Mouse (Mus musculus): Measurements from ENCODE around the gene Srcin1. TPM values are rescaled to one million over a fixed set of nuclear protein-coding genes. Genes with fewer than 3 reads are reported as not detected.

The Srcin1 gene
- polyA plus RNA-seq, 1 experiment from 2014 or later: 6.7 TPM

- Histone ChIP-seq H3K27me3 (peaks cover 27% of the 10 kb centered on the region), H3K9me3 (replicated peaks) (no peaks in the 10 kb centered on the region), H3K4me3 (no peak overlapping the region), H3K36me3 (no peaks in the 10 kb centered on the region), H3K27ac (no peak overlapping the region), H3K4me2 (replicated peaks) (no peak overlapping the region; the same call in 1 of the 2 replicates), H3K9ac (peak overlapping the region; percentile 46), H3K4me1 (peaks cover 89% of the 10 kb centered on the region)
- WGBS: 4% methylated on average over 13 of the region's 13 CpGs
- no peak for ATAC-seq (ENCODE audit: low FRiP score)
Observed at GRCm38 (mm10) chr11:97566551-97566950, 9.4 kb downstream of the Srcin1 start.

DNA sequence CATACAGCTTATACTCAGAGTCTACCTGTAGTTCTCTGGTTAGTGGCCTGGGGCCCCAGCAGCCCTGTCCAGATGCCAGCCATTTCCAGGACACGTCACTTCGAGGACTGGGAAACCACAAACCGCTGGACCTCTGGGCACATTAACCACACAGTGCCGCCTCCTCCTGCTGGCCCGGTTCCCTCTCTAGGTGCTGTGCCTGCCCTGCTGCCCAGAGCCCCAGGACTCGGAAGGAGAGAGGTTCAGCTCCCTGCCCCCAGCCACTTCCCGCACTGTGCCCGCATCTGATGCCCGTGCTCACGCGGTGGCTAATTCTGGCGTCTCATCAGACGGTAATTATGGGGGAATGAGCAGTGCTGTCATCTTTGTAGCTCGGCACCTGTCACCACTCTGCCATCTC is 12.3 kb downstream of the Srcin1 start:
- Histone ChIP-seq H3K4me3 (no peak overlapping the region), H3K27me3 (peaks cover 23% of the 10 kb centered on the region), H3K4me2 (replicated peaks) (no peak overlapping the region; the same call in 1 of the 2 replicates), H3K9ac (no peak overlapping the region), H3K27ac (peak overlapping the region; percentile 69), H3K9me3 (replicated peaks) (no peaks in the 10 kb centered on the region), H3K36me3 (no peaks in the 10 kb centered on the region), H3K4me1 (peaks cover 87% of the 10 kb centered on the region)
- WGBS: 42% methylated on average over 13 of the region's 14 CpGs
- no peak for ATAC-seq (ENCODE audit: low FRiP score)

GRCm38 (mm10) chr11:97562536-97562935 is 13.4 kb downstream of the Srcin1 start:
- H3K4me2 ChIP-seq (replicated peaks): no peak overlapping the region
- no peak overlapping the region for H3K9ac ChIP-seq
- H3K4me3 ChIP-seq: no peak overlapping the region
- H3K4me1 ChIP-seq: peaks cover 88% of the 10 kb centered on the region
- no peak overlapping the region for H3K27ac ChIP-seq
- H3K9me3 ChIP-seq (replicated peaks): no peaks in the 10 kb centered on the region
- ATAC-seq (ENCODE audit: low FRiP score): no peak
- H3K36me3 ChIP-seq: no peaks in the 10 kb centered on the region
- peaks cover 20% of the 10 kb centered on the region for H3K27me3 ChIP-seq
- 68% methylated on average over 3 of the region's 3 CpGs for WGBS

DNA sequence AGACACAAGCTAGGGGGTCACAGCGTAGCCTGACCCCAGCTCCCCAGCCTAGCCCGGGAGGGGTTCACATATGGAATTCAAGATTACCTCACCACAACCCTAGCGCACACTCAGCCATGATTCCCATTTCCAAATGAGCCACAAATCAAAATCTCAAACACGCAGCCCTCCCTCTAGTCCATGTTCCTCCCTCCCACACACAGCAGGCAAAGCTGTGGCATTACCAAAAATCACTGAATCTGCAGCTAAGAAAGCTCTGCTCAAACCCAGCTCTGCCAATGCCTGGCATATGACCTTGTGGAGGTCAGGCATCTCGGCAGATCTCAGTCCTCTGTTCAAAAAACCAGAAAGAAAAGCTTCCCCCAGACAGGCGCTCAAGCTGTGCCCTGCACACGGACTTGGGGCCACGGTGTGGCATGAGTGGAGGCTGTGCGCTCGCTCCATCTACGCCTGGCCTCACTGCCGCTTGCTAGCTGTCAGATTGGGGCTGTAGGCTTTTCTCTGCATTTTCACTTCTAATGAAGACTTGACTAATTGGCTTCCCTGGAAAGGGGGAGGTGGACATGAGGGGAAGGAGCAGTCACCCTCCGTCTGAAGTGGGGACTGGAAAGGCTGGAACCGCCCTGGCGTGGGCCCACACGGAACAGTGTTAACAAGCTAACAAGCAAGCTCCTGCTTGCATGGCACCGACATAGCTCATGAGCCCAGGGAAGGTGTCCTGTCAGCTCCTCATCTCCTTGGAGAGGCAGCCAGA is 15.6 kb downstream of the Srcin1 start:
- Histone ChIP-seq H3K9ac (no peak overlapping the region), H3K36me3 (no peaks in the 10 kb centered on the region), H3K27ac (no peak overlapping the region), H3K27me3 (peaks cover 9% of the 10 kb centered on the region), H3K4me2 (replicated peaks) (no peak overlapping the region), H3K9me3 (replicated peaks) (no peaks in the 10 kb centered on the region), H3K4me1 (peaks cover 85% of the 10 kb centered on the region), H3K4me3 (no peak overlapping the region)
- no peak for ATAC-seq (ENCODE audit: low FRiP score)
- WGBS: 39% methylated on average over 17 of the region's 17 CpGs

- 32% methylated on average over 4 of the region's 4 CpGs for WGBS
- Histone ChIP-seq H3K9ac (no peak overlapping the region; the same call in 1 of the 2 replicates), H3K27me3 (peaks cover 9% of the 10 kb centered on the region), H3K4me3 (no peak overlapping the region), H3K9me3 (replicated peaks) (no peaks in the 10 kb centered on the region), H3K27ac (no peak overlapping the region), H3K36me3 (no peaks in the 10 kb centered on the region), H3K4me2 (replicated peaks) (no peak overlapping the region; the same call in 1 of the 2 replicates), H3K4me1 (peaks cover 77% of the 10 kb centered on the region)
- no peak for ATAC-seq (ENCODE audit: low FRiP score)
Observed at GRCm38 (mm10) chr11:97559549-97559948, 16.4 kb downstream of the Srcin1 start.

- H3K9me3 ChIP-seq (replicated peaks): no peaks in the 10 kb centered on the region
- H3K27ac ChIP-seq: no peak overlapping the region
- peaks cover 19% of the 10 kb centered on the region for H3K27me3 ChIP-seq
- H3K4me2 ChIP-seq (replicated peaks): no peak overlapping the region
- H3K4me1 ChIP-seq: peaks cover 65% of the 10 kb centered on the region
- ATAC-seq (ENCODE audit: low FRiP score): no peak
- WGBS: 53% methylated on average over 4 of the region's 4 CpGs
- no peak overlapping the region for H3K9ac ChIP-seq
- H3K36me3 ChIP-seq: no peaks in the 10 kb centered on the region
- no peak overlapping the region for H3K4me3 ChIP-seq
Observed at GRCm38 (mm10) chr11:97557885-97558284, 18.1 kb downstream of the Srcin1 start.

- Histone ChIP-seq H3K9ac (no peak overlapping the region), H3K36me3 (no peaks in the 10 kb centered on the region), H3K4me1 (peaks cover 72% of the 10 kb centered on the region), H3K4me2 (replicated peaks) (no peak overlapping the region), H3K9me3 (replicated peaks) (no peaks in the 10 kb centered on the region), H3K4me3 (no peak overlapping the region), H3K27me3 (peaks cover 26% of the 10 kb centered on the region), H3K27ac (0 out of 2 replicates have a peak overlapping the region, but pooled peaks have one; percentile 36)
- 17% methylated on average over 7 of the region's 7 CpGs for WGBS
- ATAC-seq (ENCODE audit: low FRiP score): no peak
Observed at GRCm38 (mm10) chr11:97556569-97557408, 19.2 kb downstream of the Srcin1 start.

GRCm38 (mm10) chr11:97555144-97555543 is 20.8 kb downstream of the Srcin1 start:
- H3K4me3 ChIP-seq: no peak overlapping the region
- no peaks in the 10 kb centered on the region for H3K9me3 ChIP-seq (replicated peaks)
- peaks cover 65% of the 10 kb centered on the region for H3K4me1 ChIP-seq
- no peaks in the 10 kb centered on the region for H3K36me3 ChIP-seq
- ATAC-seq (ENCODE audit: low FRiP score): no peak
- no peak overlapping the region for H3K9ac ChIP-seq
- WGBS: 33% methylated on average over 6 of the region's 6 CpGs
- peaks cover 42% of the 10 kb centered on the region for H3K27me3 ChIP-seq
- H3K27ac ChIP-seq: no peak overlapping the region
- H3K4me2 ChIP-seq (replicated peaks): no peak overlapping the region

DNA sequence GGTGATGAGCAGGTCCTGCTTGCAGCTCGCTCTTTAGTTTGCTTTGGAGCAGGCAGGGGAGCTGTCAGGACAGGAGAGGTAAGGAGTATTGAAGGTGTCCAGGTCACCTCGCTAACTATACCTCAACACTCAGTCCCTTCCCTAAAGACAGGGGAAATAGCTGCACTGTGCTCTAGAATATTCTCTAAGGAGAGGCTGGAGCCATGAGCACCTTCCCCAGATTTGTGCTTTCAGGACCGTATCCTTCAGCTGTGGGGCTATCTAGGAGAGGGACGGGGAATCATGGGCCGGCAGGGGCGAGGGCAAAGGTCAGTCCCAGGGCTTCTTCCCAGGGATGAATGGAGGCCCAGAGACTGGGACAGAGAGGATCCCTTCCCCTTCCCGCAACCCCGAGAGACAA is 23.8 kb downstream of the Srcin1 start:
- peaks cover 69% of the 10 kb centered on the region for H3K27me3 ChIP-seq
- H3K36me3 ChIP-seq: no peaks in the 10 kb centered on the region
- no peak overlapping the region for H3K27ac ChIP-seq
- H3K9me3 ChIP-seq (replicated peaks): no peaks in the 10 kb centered on the region
- no peak overlapping the region for H3K4me2 ChIP-seq (replicated peaks)
- H3K4me3 ChIP-seq: no peak overlapping the region
- ATAC-seq (ENCODE audit: low FRiP score): no peak
- 7% methylated on average over 8 of the region's 8 CpGs for WGBS
- H3K9ac ChIP-seq: no peak overlapping the region
- H3K4me1 ChIP-seq: peaks cover 41% of the 10 kb centered on the region

GRCm38 (mm10) chr11:97548757-97549156 is 27.2 kb downstream of the Srcin1 start:
- H3K36me3 ChIP-seq: no peaks in the 10 kb centered on the region
- no peak overlapping the region for H3K4me3 ChIP-seq
- no peak overlapping the region for H3K4me2 ChIP-seq (replicated peaks)
- no peak overlapping the region for H3K9ac ChIP-seq
- WGBS: 54% methylated on average over 8 of the region's 8 CpGs
- ATAC-seq (ENCODE audit: low FRiP score): no peak
- H3K4me1 ChIP-seq: peaks cover 45% of the 10 kb centered on the region
- H3K27ac ChIP-seq: no peak overlapping the region
- no peaks in the 10 kb centered on the region for H3K9me3 ChIP-seq (replicated peaks)
- H3K27me3 ChIP-seq: peaks cover 95% of the 10 kb centered on the region

- Histone ChIP-seq H3K9me3 (replicated peaks) (no peaks in the 10 kb centered on the region), H3K4me2 (replicated peaks) (no peak overlapping the region), H3K9ac (no peak overlapping the region), H3K36me3 (no peaks in the 10 kb centered on the region), H3K4me1 (peaks cover 48% of the 10 kb centered on the region), H3K27ac (no peak overlapping the region), H3K27me3 (peaks cover 93% of the 10 kb centered on the region), H3K4me3 (no peak overlapping the region)
- WGBS: 68% methylated on average over 12 of the region's 12 CpGs
- ATAC-seq (ENCODE audit: low FRiP score): no peak
Observed at GRCm38 (mm10) chr11:97547957-97548706, 27.9 kb downstream of the Srcin1 start.

Measured in hindbrain, embryonic 12.5 days (tissue).